Mouse (Mus musculus) testis, adult 2 months (tissue): ENCODE measurements around the gene Zcchc12. TPM values are rescaled to one million over a fixed set of nuclear protein-coding genes. Genes with fewer than 3 reads are reported as not detected.
A peak's percentile ranks its signal among the peaks of the same experiment; 100 is the strongest.

ENCODE experiments used
- H3K27ac ChIP-seq: fragments of 200-500 bp; 2 replicates; pipeline ENCODE4 v1.5.1; 2012; ENCODE audit warnings: low read depth, low read length; ENCODE audit not compliant: control insufficient read depth, insufficient read depth
- H3K27me3 ChIP-seq: fragments of 200-500 bp; 2 replicates; pipeline ENCODE4 v1.6.1; 2012; ENCODE audit warnings: mild to moderate bottlenecking, low read length, moderate library complexity; ENCODE audit not compliant: control insufficient read depth, insufficient read depth
- H3K36me3 ChIP-seq: fragments of 200-500 bp; 2 replicates; pipeline ENCODE4 v1.6.1; 2012; ENCODE audit warnings: mild to moderate bottlenecking, low read length; ENCODE audit not compliant: control insufficient read depth, insufficient read depth
- H3K4me1 ChIP-seq: fragments of 200-500 bp; 2 replicates; pipeline ENCODE4 v1.6.1; 2012; ENCODE audit warnings: low read length; ENCODE audit not compliant: control insufficient read depth, insufficient read depth
- H3K4me3 ChIP-seq: fragments of 200-500 bp; 2 replicates; pipeline ENCODE4 v1.5.1; 2012; ENCODE audit warnings: low read depth, mild to moderate bottlenecking, low read length, moderate library complexity, mixed read lengths; ENCODE audit not compliant: control insufficient read depth
- CTCF ChIP-seq: fragments of 200-500 bp; IDR thresholded peaks from 2 replicates; pipeline ENCODE4 v1.5.1; 2012; ENCODE audit warnings: low read depth, mild to moderate bottlenecking, inconsistent platforms, low read length, moderate library complexity; ENCODE audit not compliant: control insufficient read depth, insufficient read depth, insufficient replicate concordance
- POLR2A ChIP-seq: fragments of 200-500 bp; IDR thresholded peaks from 2 replicates; pipeline ENCODE4 v1.6.1; 2012; ENCODE audit warnings: low read depth, mild to moderate bottlenecking, inconsistent platforms, low read length, moderate library complexity; ENCODE audit not compliant: control insufficient read depth
- polyA plus RNA-seq: library from polyadenylated mRNA; depleted of rRNA; stranded (reverse); fragments of >200 nt; gene quantifications from 2 replicates; pipeline ENCODE4 v1.2.3, GENCODE M21; 2012; rRNA removed

Zcchc12 gene
- 1.4 and 1.7 TPM in 2 replicates for polyA plus RNA-seq

DNA sequence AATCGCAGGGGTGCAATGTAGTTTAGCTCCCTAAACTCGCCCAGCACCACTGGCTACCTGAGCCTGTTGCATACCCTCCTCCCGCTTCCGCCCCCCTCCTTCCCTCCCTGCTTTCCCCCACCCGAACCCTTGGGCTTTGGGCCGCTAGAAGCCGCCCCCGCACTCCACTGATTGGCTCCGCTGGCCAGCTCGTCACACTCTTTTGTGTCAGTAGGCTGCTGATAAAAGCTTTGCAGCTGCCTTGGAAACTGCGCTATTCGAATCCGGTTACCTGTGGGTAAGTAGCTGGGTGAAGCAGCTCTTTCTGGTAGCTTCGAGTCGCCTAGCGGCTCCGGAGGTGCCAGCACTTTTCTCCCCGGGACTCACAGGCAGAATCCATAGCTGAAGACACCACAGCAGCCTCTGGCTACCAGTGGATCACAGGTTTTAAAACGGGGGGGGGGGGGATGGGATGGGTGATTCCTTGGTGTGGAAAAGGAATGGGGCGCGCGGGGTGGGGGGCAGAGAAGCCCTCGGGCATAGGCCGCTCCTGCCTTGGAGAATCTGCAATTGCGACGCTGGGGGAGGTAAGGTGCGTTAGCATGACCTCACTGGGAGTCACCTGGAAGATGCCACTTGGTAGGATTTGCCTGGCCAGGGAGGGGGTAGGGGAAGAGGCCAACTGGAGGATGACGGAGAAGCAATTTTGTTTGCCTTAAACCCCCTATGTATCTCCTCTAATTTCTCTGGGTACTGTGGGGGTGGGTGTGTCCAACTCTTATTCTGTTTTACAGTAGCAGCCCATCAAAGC, at the start of gene Zcchc12:
Zcchc12 (plus strand) TSS at position 169 of the 790 bp plus-strand sequence.
- no peaks in the 10 kb centered on the region for H3K4me1 ChIP-seq
- H3K4me3 ChIP-seq, result peak within 1 kb of the TSS; percentile 45
- H3K27me3 ChIP-seq, result no peaks in the 10 kb centered on the region
- no peak for TF ChIP-seq POLR2A
- no peak for TF ChIP-seq CTCF
- H3K36me3 ChIP-seq, result no peaks in the 10 kb centered on the region
- no peak within 1 kb of the TSS for H3K27ac ChIP-seq

- Histone ChIP-seq H3K4me1 (no peaks in the 10 kb centered on the region), H3K27ac (no peak overlapping the region), H3K36me3 (no peaks in the 10 kb centered on the region), H3K4me3 (no peak overlapping the region), H3K27me3 (no peaks in the 10 kb centered on the region)
- TF ChIP-seq CTCF (no peak), POLR2A (no peak)
Observed at GRCm38 (mm10) chrX:36146746-36147145, 49.0 kb upstream of the Zcchc12 start.

DNA sequence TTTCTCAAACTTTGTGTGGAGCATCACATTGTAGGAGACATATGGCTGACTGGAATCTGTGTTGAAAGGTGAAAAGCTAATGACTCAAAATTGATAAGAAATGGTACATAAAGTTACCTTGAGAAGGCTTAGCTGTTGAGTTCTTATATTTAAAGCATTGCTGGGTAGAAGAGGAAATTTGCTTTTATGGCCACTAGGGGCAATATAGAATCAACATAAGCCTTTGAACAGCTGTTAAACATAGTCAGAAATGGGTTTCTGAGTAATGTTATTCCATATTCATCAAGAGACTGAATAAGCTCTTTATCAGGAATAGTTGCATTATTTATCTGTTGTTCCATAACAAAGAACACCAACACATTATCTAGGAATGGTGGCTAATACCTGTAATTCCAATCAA, 45.6 kb upstream of the Zcchc12 start:
- no peaks in the 10 kb centered on the region for H3K36me3 ChIP-seq
- no peak overlapping the region for H3K4me3 ChIP-seq
- no peaks in the 10 kb centered on the region for H3K27me3 ChIP-seq
- H3K4me1 ChIP-seq, result no peaks in the 10 kb centered on the region
- H3K27ac ChIP-seq, result no peak overlapping the region
- TF ChIP-seq CTCF (no peak), POLR2A (no peak)

DNA sequence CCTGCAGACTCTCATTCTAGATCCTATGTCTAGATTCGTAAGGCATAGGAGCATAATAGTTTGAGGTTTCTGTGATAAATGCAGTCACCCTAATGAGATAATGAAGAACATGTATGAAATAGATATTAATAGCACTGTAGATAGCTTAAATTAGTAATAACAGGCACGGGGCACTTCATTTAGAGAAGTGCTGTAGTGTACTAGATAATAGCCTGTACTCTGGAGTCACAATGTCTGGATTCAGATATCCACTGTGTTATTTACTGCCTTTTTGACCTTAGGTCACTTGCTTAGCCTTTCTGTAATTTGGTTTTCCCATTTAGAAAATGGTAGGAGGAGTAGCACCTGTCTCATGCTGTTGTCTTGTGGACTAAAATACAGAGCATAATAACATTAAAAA, 39.0 kb upstream of the Zcchc12 start:
- H3K36me3 ChIP-seq, result no peaks in the 10 kb centered on the region
- TF ChIP-seq CTCF (no peak), POLR2A (no peak)
- H3K4me3 ChIP-seq, result no peak overlapping the region
- no peaks in the 10 kb centered on the region for H3K4me1 ChIP-seq
- no peak overlapping the region for H3K27ac ChIP-seq
- no peaks in the 10 kb centered on the region for H3K27me3 ChIP-seq

- H3K4me1 ChIP-seq, result no peaks in the 10 kb centered on the region
- no peaks in the 10 kb centered on the region for H3K36me3 ChIP-seq
- H3K27me3 ChIP-seq, result no peaks in the 10 kb centered on the region
- no peak for TF ChIP-seq CTCF
- TF ChIP-seq POLR2A, result no peak
- no peak overlapping the region for H3K4me3 ChIP-seq
- H3K27ac ChIP-seq, result no peak overlapping the region
Observed at GRCm38 (mm10) chrX:36161567-36161966, 34.1 kb upstream of the Zcchc12 start.

GRCm38 (mm10) chrX:36183625-36184024, 12.1 kb upstream of the Zcchc12 start:
- Histone ChIP-seq H3K27me3 (no peaks in the 10 kb centered on the region), H3K27ac (no peak overlapping the region), H3K4me3 (no peak overlapping the region), H3K4me1 (no peaks in the 10 kb centered on the region), H3K36me3 (no peaks in the 10 kb centered on the region)
- no peak for TF ChIP-seq CTCF
- no peak for TF ChIP-seq POLR2A

DNA sequence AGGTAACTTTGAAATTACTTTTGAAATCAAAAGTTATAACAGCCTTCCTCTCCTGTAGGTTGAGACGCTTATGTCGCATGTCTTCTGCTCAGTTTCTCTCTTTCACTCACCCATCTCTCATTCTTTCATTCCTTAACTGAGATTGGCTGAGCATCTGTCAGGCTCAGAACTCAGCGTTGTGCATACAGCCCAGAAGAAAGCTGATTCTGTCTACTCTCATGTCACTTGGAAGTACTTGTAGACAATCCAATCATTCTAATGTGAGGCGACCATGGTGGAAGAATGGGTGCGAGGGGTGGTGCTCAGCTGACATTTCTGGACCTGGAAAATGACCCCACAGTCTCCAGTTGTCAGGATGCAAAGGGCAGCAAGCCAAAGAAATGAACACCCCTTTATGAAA, 9.7 kb upstream of the Zcchc12 start:
- Histone ChIP-seq H3K4me3 (no peak overlapping the region), H3K27me3 (no peaks in the 10 kb centered on the region), H3K27ac (no peak overlapping the region), H3K4me1 (no peaks in the 10 kb centered on the region), H3K36me3 (no peaks in the 10 kb centered on the region)
- TF ChIP-seq CTCF (no peak), POLR2A (no peak)

GRCm38 (mm10) chrX:36186443-36186842, 9.3 kb upstream of the Zcchc12 start:
- Histone ChIP-seq H3K27me3 (no peaks in the 10 kb centered on the region), H3K27ac (no peak overlapping the region), H3K4me1 (no peaks in the 10 kb centered on the region), H3K36me3 (no peaks in the 10 kb centered on the region), H3K4me3 (no peak overlapping the region)
- no peak for TF ChIP-seq CTCF
